Mouse (Mus musculus) MEL (cell line): ENCODE measurements at regions not wholly inside any gene's neighbourhood (a gene's known extent, or its start where the extent isn't known, plus 50 kb on each side); places are given as distances from the start of the nearest gene placed in this dataset.

Experiments used
- DNase-seq: peaks from one replicate; pipeline ENCODE4 v3.0.0; 2011; ENCODE audit warnings: low read depth, low spot score
- H3K27ac ChIP-seq: 2 replicates; pipeline ENCODE4 v1.5.1; 2012; ENCODE audit warnings: low read depth, mild to moderate bottlenecking, control low read depth, low read length, moderate library complexity; ENCODE audit not compliant: control insufficient read depth
- H3K27me3 ChIP-seq, 2 experiments: fragments of 150-350 bp in 1 of 2; sonication (generic) in 1 of 2; 2 replicates each; pipeline ENCODE4 v1.6.1; 2012; ENCODE audit warnings: low read length in 2 of 2, mild to moderate bottlenecking in 2 of 2, improper control_type of control experiment in 1 of 2, moderate library complexity in 1 of 2; ENCODE audit not compliant: insufficient read depth in 2 of 2, control insufficient read depth in 1 of 2
- H3K36me3 ChIP-seq, 2 experiments: 2 replicates each; pipeline ENCODE4 v1.6.1; 2012 to 2014; ENCODE audit warnings: low read length in 2 of 2, improper control_type of control experiment in 1 of 2, inconsistent platforms in 1 of 2, mild to moderate bottlenecking in 1 of 2; ENCODE audit not compliant: insufficient read depth in 2 of 2, control insufficient read depth in 1 of 2
- H3K4me1 ChIP-seq, 2 experiments: fragments of 150-350 bp in 1 of 2; sonication (generic) in 1 of 2; 2 replicates each; pipeline ENCODE4 v1.6.1; 2012; ENCODE audit warnings: low read length in 2 of 2, improper control_type of control experiment in 1 of 2, mild to moderate bottlenecking in 1 of 2; ENCODE audit not compliant: insufficient read depth in 2 of 2, control insufficient read depth in 1 of 2
- H3K4me3 ChIP-seq, 2 experiments: fragments of 150-350 bp in 1 of 2; sonication (generic) in 1 of 2; 2 replicates each; pipeline ENCODE4 v1.5.1; 2012; ENCODE audit warnings: low read depth in 2 of 2, low read length in 2 of 2, mild to moderate bottlenecking in 2 of 2, moderate library complexity in 2 of 2, control low read depth in 1 of 2, improper control_type of control experiment in 1 of 2; ENCODE audit not compliant: control insufficient read depth in 1 of 2, insufficient read depth in 1 of 2
- H3K79me2 ChIP-seq: 2 replicates; pipeline ENCODE4 v1.6.1; 2012; ENCODE audit warnings: mild to moderate bottlenecking, low read length, moderate library complexity; ENCODE audit not compliant: control insufficient read depth, poor library complexity, insufficient read depth
- H3K9ac ChIP-seq: 2 replicates; pipeline ENCODE4 v1.6.1; 2012; ENCODE audit warnings: low read depth, mild to moderate bottlenecking, control low read depth, low read length, moderate library complexity; ENCODE audit not compliant: control insufficient read depth, poor library complexity, severe bottlenecking
- H3K9me3 ChIP-seq: fragments of 150-350 bp; sonication (generic); replicated peaks from 2 replicates; pipeline ENCODE4 v1.6.1; 2012; ENCODE audit warnings: mild to moderate bottlenecking, low read length, improper control_type of control experiment, moderate library complexity; ENCODE audit not compliant: insufficient read depth
- CHD1 ChIP-seq: IDR thresholded peaks from 2 replicates; pipeline ENCODE4 v1.6.1; 2012; ENCODE audit warnings: low read depth, mild to moderate bottlenecking, inconsistent platforms, low read length, improper control_type of control experiment
- E2F4 ChIP-seq: IDR thresholded peaks from 2 replicates; pipeline ENCODE4 v1.6.1; 2011; ENCODE audit warnings: low read depth, low read length, improper control_type of control experiment, borderline replicate concordance
- ETS1 ChIP-seq: IDR thresholded peaks from 2 replicates; pipeline ENCODE4 v1.6.1; 2012; ENCODE audit warnings: low read depth, mild to moderate bottlenecking, inconsistent platforms, low read length, improper control_type of control experiment, moderate library complexity
- GATA1 ChIP-seq: IDR thresholded peaks from 2 replicates; pipeline ENCODE4 v1.6.1; 2011; ENCODE audit warnings: low read depth, low read length, improper control_type of control experiment
- JUND ChIP-seq: IDR thresholded peaks from 2 replicates; pipeline ENCODE4 v1.6.1; 2011; ENCODE audit warnings: low read depth, mild to moderate bottlenecking, improper control_type of control experiment, low read length
- KAT2A ChIP-seq: conservative IDR thresholded peaks from 2 replicates; pipeline ENCODE4 v1.6.1; 2012; ENCODE audit warnings: low read depth, low read length, improper control_type of control experiment, inconsistent platforms
- MAFK ChIP-seq: IDR thresholded peaks from 2 replicates; pipeline ENCODE4 v1.6.1; 2011; ENCODE audit warnings: low read depth, mild to moderate bottlenecking, low read length, improper control_type of control experiment, borderline replicate concordance
- MAX ChIP-seq: IDR thresholded peaks from 2 replicates; pipeline ENCODE4 v1.6.1; 2011; ENCODE audit warnings: low read length, improper control_type of control experiment
- MXI1 ChIP-seq: IDR thresholded peaks from 2 replicates; pipeline ENCODE4 v1.6.1; 2011; ENCODE audit warnings: mild to moderate bottlenecking, low read depth, low read length, improper control_type of control experiment
- MYB ChIP-seq: IDR thresholded peaks from 2 replicates; pipeline ENCODE4 v1.6.1; 2011; ENCODE audit warnings: mild to moderate bottlenecking, low read depth, low read length, improper control_type of control experiment
- NELFE ChIP-seq: IDR thresholded peaks from 2 replicates; pipeline ENCODE4 v1.6.1; 2011; ENCODE audit warnings: low read depth, low read length, improper control_type of control experiment
- POLR2AphosphoS5 ChIP-seq: IDR thresholded peaks from 2 replicates; pipeline ENCODE4 v1.6.1; 2012; ENCODE audit warnings: low read depth, borderline replicate concordance, mild to moderate bottlenecking, inconsistent platforms, low read length, moderate library complexity, mixed read lengths
- RAD21 ChIP-seq: IDR thresholded peaks from 2 replicates; pipeline ENCODE4 v1.6.1; 2011; ENCODE audit warnings: mild to moderate bottlenecking, low read depth, low read length, improper control_type of control experiment
- RCOR1 ChIP-seq: IDR thresholded peaks from 2 replicates; pipeline ENCODE4 v1.6.1; 2012; ENCODE audit warnings: low read depth, mild to moderate bottlenecking, inconsistent platforms, low read length, improper control_type of control experiment
- SMC3 ChIP-seq: IDR thresholded peaks from 2 replicates; pipeline ENCODE4 v1.6.1; 2011; ENCODE audit warnings: low read depth, low read length, improper control_type of control experiment
- USF1 ChIP-seq: IDR thresholded peaks from 2 replicates; pipeline ENCODE4 v1.6.1; 2014; ENCODE audit warnings: low read depth, mild to moderate bottlenecking, inconsistent platforms, low read length, improper control_type of control experiment, moderate library complexity
- USF2 ChIP-seq, 2 experiments: IDR thresholded peaks; 2 replicates each; pipeline ENCODE4 v1.6.1; 2011 to 2012; ENCODE audit warnings: improper control_type of control experiment in 2 of 2, low read length in 2 of 2, borderline replicate concordance in 1 of 2, inconsistent platforms in 1 of 2, low read depth in 1 of 2, mild to moderate bottlenecking in 1 of 2; ENCODE audit not compliant: insufficient read depth in 1 of 2
- ZC3H11A ChIP-seq: IDR thresholded peaks from 2 replicates; pipeline ENCODE4 v1.6.1; 2012; ENCODE audit warnings: low read depth, mild to moderate bottlenecking, inconsistent platforms, low read length, improper control_type of control experiment
- ZNF384 ChIP-seq: IDR thresholded peaks from 2 replicates; pipeline ENCODE4 v1.6.1; 2012; ENCODE audit warnings: low read depth, mild to moderate bottlenecking, inconsistent platforms, low read length, improper control_type of control experiment

GRCm38 (mm10) chr2:172710641-172711040 is 161.2 kb downstream of the Tfap2c start:
- H3K9ac ChIP-seq: no peak overlapping the region
- H3K4me3 ChIP-seq: no peak overlapping the region
- no peak for TF ChIP-seq ZC3H11A
- TF ChIP-seq POLR2AphosphoS5: no peak
- TF ChIP-seq NELFE: no peak
- TF ChIP-seq RAD21: no peak
- TF ChIP-seq SMC3: no peak
- H3K36me3 ChIP-seq: no peaks in the 10 kb centered on the region
- H3K79me2 ChIP-seq: no peaks in the 10 kb centered on the region
- no peaks in the 10 kb centered on the region for H3K9me3 ChIP-seq
- H3K4me1 ChIP-seq: no peaks in the 10 kb centered on the region
- no peak for DNase-seq
- no peak overlapping the region for H3K27ac ChIP-seq
- no peaks in the 10 kb centered on the region for H3K27me3 ChIP-seq

- no peak overlapping the region for H3K27ac ChIP-seq
- no peak overlapping the region for H3K9ac ChIP-seq
- no peak for DNase-seq
- H3K36me3 ChIP-seq: no peaks in the 10 kb centered on the region
- TF ChIP-seq E2F4: no peak
- no peak for TF ChIP-seq RCOR1
- TF ChIP-seq MXI1: no peak
- TF ChIP-seq KAT2A: no peak
- TF ChIP-seq POLR2AphosphoS5: no peak
- H3K27me3 ChIP-seq: no peaks in the 10 kb centered on the region
- H3K9me3 ChIP-seq: no peaks in the 10 kb centered on the region
- H3K79me2 ChIP-seq: no peaks in the 10 kb centered on the region
- H3K4me1 ChIP-seq: no peaks in the 10 kb centered on the region
- H3K4me3 ChIP-seq: no peak overlapping the region
Observed at GRCm38 (mm10) chr2:172726701-172727100, 177.3 kb downstream of the Tfap2c start.

DNA sequence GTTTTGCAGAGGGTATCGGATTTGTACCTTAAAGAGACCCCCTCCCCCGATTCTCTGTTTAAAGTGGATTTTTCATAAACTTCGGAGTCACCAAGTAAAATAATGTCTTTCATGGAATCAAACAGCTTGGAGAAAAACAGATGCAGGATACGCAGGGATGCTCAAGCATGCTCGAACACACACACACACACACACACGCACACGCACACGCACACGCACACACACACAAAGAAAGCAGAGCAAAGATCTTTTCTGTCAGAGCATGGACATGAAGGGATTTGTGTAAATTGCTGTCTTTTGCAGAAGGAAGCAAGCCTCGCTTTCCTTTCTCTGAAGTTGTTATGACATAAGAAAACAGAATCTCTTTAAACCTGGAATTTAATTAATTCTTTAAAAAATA is 178.2 kb downstream of the Tfap2c start:
- Histone ChIP-seq H3K9me3 (no peaks in the 10 kb centered on the region; the same call in 1 of the 2 replicates), H3K27ac (no peak overlapping the region), H3K36me3 (no peaks in the 10 kb centered on the region), H3K4me1 (no peaks in the 10 kb centered on the region), H3K79me2 (no peaks in the 10 kb centered on the region), H3K9ac (no peak overlapping the region), H3K27me3 (no peaks in the 10 kb centered on the region), H3K4me3 (no peak overlapping the region)
- TF ChIP-seq ETS1 (no peak), CHD1 (no peak), GATA1 (no peak), JUND (no peak), MAFK (no peak), USF1 (no peak), USF2 (IDR thresholded peaks at IDR 0.05; ENCODE audit: borderline replicate concordance in 1 of 2, insufficient read depth in 1 of 2, low read depth in 1 of 2, low read length in 2 of 2) (no peak), ZNF384 (no peak), MAX (no peak), E2F4 (no peak), MYB (no peak)
- no peak for DNase-seq
